Mouse (Mus musculus): ENCODE results near the gene Ripor2. TPM values are rescaled to one million over a fixed set of nuclear protein-coding genes. Genes with fewer than 3 reads are reported as not detected.

Ripor2 gene
- polyA plus RNA-seq, 1 experiment from 2014 or later = 3.1 TPM

GRCm38 (mm10) chr13:24594303-24594702 lies 12.3 kb downstream of the Ripor2 start:
- no peaks in the 10 kb centered on the region for H3K36me3 ChIP-seq (ENCODE audit: control insufficient read depth, insufficient read depth, low read length)
- H3K4me1 ChIP-seq (ENCODE audit: control insufficient read depth, insufficient read depth, low read length) = no peaks in the 10 kb centered on the region
- H3K27me3 ChIP-seq (ENCODE audit: control insufficient read depth, insufficient read depth, low read length) = no peaks in the 10 kb centered on the region
- H3K4me2 ChIP-seq (replicated peaks; ENCODE audit: low read depth, low read length) = no peak overlapping the region
- no peak for ATAC-seq (ENCODE audit: low FRiP score, low TSS enrichment)
- H3K9ac ChIP-seq (ENCODE audit: low read depth, low read length) = no peak overlapping the region
- no peak overlapping the region for H3K27ac ChIP-seq (ENCODE audit: low read depth, low read length)
- H3K4me3 ChIP-seq (ENCODE audit: low read length) = no peak overlapping the region
- H3K9me3 ChIP-seq (ENCODE audit: control insufficient read depth, low read length) = no peaks in the 10 kb centered on the region
- 84% methylated on average over 3 of the region's 3 CpGs for WGBS

- no peak for ATAC-seq (ENCODE audit: low FRiP score, low TSS enrichment)
- no peaks in the 10 kb centered on the region for H3K36me3 ChIP-seq (ENCODE audit: control insufficient read depth, insufficient read depth, low read length)
- no peaks in the 10 kb centered on the region for H3K9me3 ChIP-seq (ENCODE audit: control insufficient read depth, low read length)
- H3K27ac ChIP-seq (ENCODE audit: low read depth, low read length) = no peak overlapping the region
- no peaks in the 10 kb centered on the region for H3K27me3 ChIP-seq (ENCODE audit: control insufficient read depth, insufficient read depth, low read length)
- no peak overlapping the region for H3K4me3 ChIP-seq (ENCODE audit: low read length)
- H3K4me1 ChIP-seq (ENCODE audit: control insufficient read depth, insufficient read depth, low read length) = peaks cover 10% of the 10 kb centered on the region
- no peak overlapping the region for H3K9ac ChIP-seq (ENCODE audit: low read depth, low read length)
- no peak overlapping the region for H3K4me2 ChIP-seq (replicated peaks; ENCODE audit: low read depth, low read length)
- 83% methylated on average over 11 of the region's 11 CpGs for WGBS
These were observed 17.6 kb downstream of the Ripor2 start for GRCm38 (mm10) chr13:24599631-24600041.

GRCm38 (mm10) chr13:24602978-24603377 lies 21.0 kb downstream of the Ripor2 start:
- H3K27me3 ChIP-seq (ENCODE audit: control insufficient read depth, insufficient read depth, low read length) = no peaks in the 10 kb centered on the region
- 13% methylated on average over 4 of the region's 4 CpGs for WGBS
- ATAC-seq (ENCODE audit: low FRiP score, low TSS enrichment) = no peak
- no peaks in the 10 kb centered on the region for H3K9me3 ChIP-seq (ENCODE audit: control insufficient read depth, low read length)
- no peak overlapping the region for H3K4me3 ChIP-seq (ENCODE audit: low read length)
- no peaks in the 10 kb centered on the region for H3K36me3 ChIP-seq (ENCODE audit: control insufficient read depth, insufficient read depth, low read length)
- H3K27ac ChIP-seq (ENCODE audit: low read depth, low read length) = no peak overlapping the region; the same call in 1 of the 2 replicates
- no peak overlapping the region for H3K4me2 ChIP-seq (replicated peaks; ENCODE audit: low read depth, low read length)
- no peak overlapping the region for H3K9ac ChIP-seq (ENCODE audit: low read depth, low read length)
- H3K4me1 ChIP-seq (ENCODE audit: control insufficient read depth, insufficient read depth, low read length) = peaks cover 21% of the 10 kb centered on the region

GRCm38 (mm10) chr13:24603591-24604009 lies 21.6 kb downstream of the Ripor2 start:
- Histone ChIP-seq H3K4me2 (replicated peaks; ENCODE audit: low read depth, low read length) (peak overlapping the region; percentile 17), H3K36me3 (ENCODE audit: control insufficient read depth, insufficient read depth, low read length) (no peaks in the 10 kb centered on the region), H3K9ac (ENCODE audit: low read depth, low read length) (no peak overlapping the region), H3K9me3 (ENCODE audit: control insufficient read depth, low read length) (no peaks in the 10 kb centered on the region), H3K27ac (ENCODE audit: low read depth, low read length) (no peak overlapping the region), H3K4me3 (ENCODE audit: low read length) (no peak overlapping the region), H3K27me3 (ENCODE audit: control insufficient read depth, insufficient read depth, low read length) (no peaks in the 10 kb centered on the region), H3K4me1 (ENCODE audit: control insufficient read depth, insufficient read depth, low read length) (peaks cover 21% of the 10 kb centered on the region)
- 13% methylated on average over 11 of the region's 11 CpGs for WGBS
- no peak for ATAC-seq (ENCODE audit: low FRiP score, low TSS enrichment)

- no peak overlapping the region for H3K27ac ChIP-seq (ENCODE audit: low read depth, low read length)
- H3K4me1 ChIP-seq (ENCODE audit: control insufficient read depth, insufficient read depth, low read length) = peaks cover 21% of the 10 kb centered on the region
- no peaks in the 10 kb centered on the region for H3K36me3 ChIP-seq (ENCODE audit: control insufficient read depth, insufficient read depth, low read length)
- H3K9me3 ChIP-seq (ENCODE audit: control insufficient read depth, low read length) = no peaks in the 10 kb centered on the region
- no peaks in the 10 kb centered on the region for H3K27me3 ChIP-seq (ENCODE audit: control insufficient read depth, insufficient read depth, low read length)
- no peak overlapping the region for H3K4me3 ChIP-seq (ENCODE audit: low read length)
- no peak overlapping the region for H3K9ac ChIP-seq (ENCODE audit: low read depth, low read length)
- 44% methylated on average over 3 of the region's 4 CpGs for WGBS
- peak; percentile 7; the same call in 1 of the 2 replicates for ATAC-seq (ENCODE audit: low FRiP score, low TSS enrichment)
- no peak overlapping the region for H3K4me2 ChIP-seq (replicated peaks; ENCODE audit: low read depth, low read length)
These were observed 22.1 kb downstream of the Ripor2 start for GRCm38 (mm10) chr13:24604096-24604495.

GRCm38 (mm10) chr13:24604761-24605591 lies 23.0 kb downstream of the Ripor2 start:
- peak overlapping the region; percentile 53 for H3K4me2 ChIP-seq (replicated peaks; ENCODE audit: low read depth, low read length)
- H3K27ac ChIP-seq (ENCODE audit: low read depth, low read length) = peak overlapping the region; percentile 55
- H3K27me3 ChIP-seq (ENCODE audit: control insufficient read depth, insufficient read depth, low read length) = no peaks in the 10 kb centered on the region
- H3K4me3 ChIP-seq (ENCODE audit: low read length) = peak overlapping the region; percentile 32
- no peaks in the 10 kb centered on the region for H3K36me3 ChIP-seq (ENCODE audit: control insufficient read depth, insufficient read depth, low read length)
- WGBS = 3% methylated on average over 19 of the region's 20 CpGs
- H3K4me1 ChIP-seq (ENCODE audit: control insufficient read depth, insufficient read depth, low read length) = peaks cover 21% of the 10 kb centered on the region
- H3K9me3 ChIP-seq (ENCODE audit: control insufficient read depth, low read length) = no peaks in the 10 kb centered on the region
- ATAC-seq (ENCODE audit: low FRiP score, low TSS enrichment) = peak; percentile 80
- H3K9ac ChIP-seq (ENCODE audit: low read depth, low read length) = peak overlapping the region; percentile 40

GRCm38 (mm10) chr13:24605755-24606154 lies 23.8 kb downstream of the Ripor2 start:
- no peak for ATAC-seq (ENCODE audit: low FRiP score, low TSS enrichment)
- Histone ChIP-seq H3K9ac (ENCODE audit: low read depth, low read length) (no peak overlapping the region), H3K4me1 (ENCODE audit: control insufficient read depth, insufficient read depth, low read length) (peaks cover 21% of the 10 kb centered on the region), H3K27me3 (ENCODE audit: control insufficient read depth, insufficient read depth, low read length) (no peaks in the 10 kb centered on the region), H3K9me3 (ENCODE audit: control insufficient read depth, low read length) (no peaks in the 10 kb centered on the region), H3K4me3 (ENCODE audit: low read length) (no peak overlapping the region), H3K36me3 (ENCODE audit: control insufficient read depth, insufficient read depth, low read length) (no peaks in the 10 kb centered on the region), H3K27ac (ENCODE audit: low read depth, low read length) (no peak overlapping the region), H3K4me2 (replicated peaks; ENCODE audit: low read depth, low read length) (no peak overlapping the region)
- WGBS = 63% methylated on average over 5 of the region's 5 CpGs

- WGBS = 92% methylated on average over 4 of the region's 4 CpGs
- no peak for ATAC-seq (ENCODE audit: low FRiP score, low TSS enrichment)
These were observed 26.0 kb downstream of the Ripor2 start for GRCm38 (mm10) chr13:24607961-24608360.

GRCm38 (mm10) chr13:24608709-24609108 lies 26.7 kb downstream of the Ripor2 start:
- Histone ChIP-seq H3K9ac (ENCODE audit: low read depth, low read length) (no peak overlapping the region), H3K4me2 (replicated peaks; ENCODE audit: low read depth, low read length) (no peak overlapping the region), H3K36me3 (ENCODE audit: control insufficient read depth, insufficient read depth, low read length) (no peaks in the 10 kb centered on the region), H3K4me1 (ENCODE audit: control insufficient read depth, insufficient read depth, low read length) (peaks cover 15% of the 10 kb centered on the region), H3K9me3 (ENCODE audit: control insufficient read depth, low read length) (no peaks in the 10 kb centered on the region; the same call in 1 of the 2 replicates), H3K27ac (ENCODE audit: low read depth, low read length) (no peak overlapping the region), H3K4me3 (ENCODE audit: low read length) (no peak overlapping the region), H3K27me3 (ENCODE audit: control insufficient read depth, insufficient read depth, low read length) (no peaks in the 10 kb centered on the region)
- no peak for ATAC-seq (ENCODE audit: low FRiP score, low TSS enrichment)
- 82% methylated on average over 1 of the region's 1 CpGs for WGBS

More at GRCm38 (mm10) chr13:24607961-24608360, 26.0 kb downstream of the Ripor2 start:
- no peaks in the 10 kb centered on the region for H3K27me3 ChIP-seq (ENCODE audit: control insufficient read depth, insufficient read depth, low read length)
- no peak overlapping the region for H3K4me2 ChIP-seq (replicated peaks; ENCODE audit: low read depth, low read length)
- H3K36me3 ChIP-seq (ENCODE audit: control insufficient read depth, insufficient read depth, low read length) = no peaks in the 10 kb centered on the region
- no peak overlapping the region for H3K4me3 ChIP-seq (ENCODE audit: low read length)
- no peaks in the 10 kb centered on the region; the same call in 1 of the 2 replicates for H3K9me3 ChIP-seq (ENCODE audit: control insufficient read depth, low read length)
- H3K4me1 ChIP-seq (ENCODE audit: control insufficient read depth, insufficient read depth, low read length) = peaks cover 21% of the 10 kb centered on the region
- no peak overlapping the region for H3K9ac ChIP-seq (ENCODE audit: low read depth, low read length)
- H3K27ac ChIP-seq (ENCODE audit: low read depth, low read length) = no peak overlapping the region
